Mouse (Mus musculus) limb, embryonic 10.5 days (tissue): ENCODE data around the gene Eva1a. TPM values are rescaled to one million over a fixed set of nuclear protein-coding genes. Genes with fewer than 3 reads are reported as not detected.

ENCODE experiments used
- polyA plus RNA-seq: library from polyadenylated mRNA; unstranded; fragments of >200 nt; fragmentation: Nextera tagmentation; extraction: Ambion mirVana; gene quantifications from 2 replicates; pipeline ENCODE4 v1.2.1, GENCODE M21; 2016

The Eva1a gene
- polyA plus RNA-seq, 1 experiment from 2014 or later: 11.9 TPM

Other genes with a start within 250 kb of the Eva1a start
- 13.6 and 15.5 TPM in 2 replicates for gene Gcfc2, start 117.4 kb upstream of the Eva1a start, polyA plus RNA-seq
- gene Mrpl19, start 75.1 kb upstream of the Eva1a start, polyA plus RNA-seq: 62.9 and 75.7 TPM in 2 replicates